Mouse (Mus musculus): Measurements from ENCODE around the gene Fgd4.

- TF ChIP-seq CTCF (IDR thresholded peaks at IDR 0.05; ENCODE audit: borderline replicate concordance, extremely low read depth, insufficient read depth, insufficient read length) (no peak), POLR2A (IDR thresholded peaks at IDR 0.05; ENCODE audit: borderline replicate concordance, extremely low read depth, insufficient read depth, insufficient read length, poor library complexity, severe bottlenecking) (no peak)
These were observed 51.2 kb downstream of the Fgd4 start for GRCm38 (mm10) chr16:16549105-16549504.
